Mouse (Mus musculus) heart, postnatal 36 days (tissue): Measurements from ENCODE around the gene Ccnl1. TPM values are rescaled to one million over a fixed set of nuclear protein-coding genes. Genes with fewer than 3 reads are reported as not detected.

Experiments used
- DNase-seq, 2 experiments: peaks; one replicate each; pipeline ENCODE4 v3.0.0; 2021 to 2022
- intact Hi-C: fragments of 180-260 bp; cut with DNase I; formaldehyde crosslinking; loops from one replicate; pipeline ENCODE4 v1.15.1; 2025
- total RNA-seq, 2 experiments: library from RNA; stranded (reverse); gene quantifications; 2 replicates each; pipeline ENCODE4 v1.2.3; 2021

The Ccnl1 gene
- total RNA-seq, 2 experiments from 2014 or later, result 19.2 to 21.6 TPM

GRCm38 (mm10) chr3:65929821-65930633, 28.0 kb downstream of the Ccnl1 start:
- intact Hi-C loops, result loop anchor here (1.0 to 5.0 kb wide), 9 partner anchors 25 to 943 kb away; partner anchors contain the start of genes Lekr1 and Tiparp
- peak; percentile 69 to 78 for DNase-seq

- intact Hi-C loops, result loop anchor here (1.0 to 5.0 kb wide), 5 partner anchors 25 to 401 kb away; partner anchors contain the start of genes Lekr1 and Tiparp
- DNase-seq, result peak; percentile 81 to 87
These were observed 28.7 kb downstream of the Ccnl1 start for GRCm38 (mm10) chr3:65929304-65929783.

- no peak for DNase-seq
- intact Hi-C loops, result loop anchor here (1.0 to 5.0 kb wide), 5 partner anchors 24 to 400 kb away; partner anchors contain the start of genes Lekr1 and Tiparp
These were observed 29.3 kb downstream of the Ccnl1 start for GRCm38 (mm10) chr3:65928614-65929272.

GRCm38 (mm10) chr3:65927685-65928084, 30.4 kb downstream of the Ccnl1 start:
- intact Hi-C loops, result loop anchor here (2.0 to 5.0 kb wide), 4 partner anchors 23 to 399 kb away; partner anchors contain the start of genes Lekr1 and Tiparp
- DNase-seq, result peak; percentile 63 to 66

GRCm38 (mm10) chr3:65927101-65927501, 30.9 kb downstream of the Ccnl1 start:
- intact Hi-C loops, result loop anchor here (5.0 kb wide), 1 partner anchor 260 kb away; the partner anchor contains the start of gene Lekr1
- no peak for DNase-seq

- intact Hi-C loops, result loop anchor here (5.0 kb wide), 1 partner anchor 259 kb away; the partner anchor contains the start of gene Lekr1
These were observed 31.6 kb downstream of the Ccnl1 start for GRCm38 (mm10) chr3:65926426-65926825.

GRCm38 (mm10) chr3:65925058-65925740, 32.9 kb downstream of the Ccnl1 start:
- no peak for DNase-seq
- intact Hi-C loops, result loop anchor here (5.0 kb wide), 1 partner anchor 258 kb away; the partner anchor contains the start of gene Lekr1

More at GRCm38 (mm10) chr3:65926426-65926825, 31.6 kb downstream of the Ccnl1 start:
- no peak for DNase-seq

- peak in 1 of 2 experiments; percentile 26 for DNase-seq
- intact Hi-C loops, result no loop called here
These were observed 35.6 kb downstream of the Ccnl1 start for GRCm38 (mm10) chr3:65922420-65922819.

GRCm38 (mm10) chr3:65921671-65922070, 36.4 kb downstream of the Ccnl1 start:
- no peak for DNase-seq
- intact Hi-C loops, result no loop called here

- no peak for DNase-seq
- intact Hi-C loops, result no loop called here
These were observed 39.0 kb downstream of the Ccnl1 start for GRCm38 (mm10) chr3:65919016-65919415.

- intact Hi-C loops, result no loop called here
- DNase-seq, result no peak
These were observed 45.1 kb downstream of the Ccnl1 start for GRCm38 (mm10) chr3:65912928-65913327.

- DNase-seq, result no peak
- intact Hi-C loops, result no loop called here
These were observed 45.8 kb downstream of the Ccnl1 start for GRCm38 (mm10) chr3:65912217-65912616.

GRCm38 (mm10) chr3:65911265-65911664, 46.8 kb downstream of the Ccnl1 start:
- intact Hi-C loops, result no loop called here
- no peak for DNase-seq

GRCm38 (mm10) chr3:65909454-65909853, 48.6 kb downstream of the Ccnl1 start:
- intact Hi-C loops, result no loop called here
- no peak for DNase-seq

GRCm38 (mm10) chr3:65907536-65907935, 50.5 kb downstream of the Ccnl1 start:
- intact Hi-C loops, result no loop called here
- no peak for DNase-seq

- peak; percentile 41 to 58 for DNase-seq
- intact Hi-C loops, result loop anchor here (2.0 kb wide), 2 partner anchors 23 to 31 kb away; no protein-coding TSS in a partner anchor
These were observed 52.5 kb downstream of the Ccnl1 start for GRCm38 (mm10) chr3:65905281-65906169.

- intact Hi-C loops, result loop anchor here (2.0 kb wide), 2 partner anchors 24 to 30 kb away; no protein-coding TSS in a partner anchor
- peak in 1 of 2 experiments; percentile 38 for DNase-seq
These were observed 53.3 kb downstream of the Ccnl1 start for GRCm38 (mm10) chr3:65904711-65905110.

- intact Hi-C loops, result loop anchor here (2.0 kb wide), 2 partner anchors 25 to 29 kb away; no protein-coding TSS in a partner anchor
These were observed 53.9 kb downstream of the Ccnl1 start for GRCm38 (mm10) chr3:65904106-65904505.

More at GRCm38 (mm10) chr3:65904106-65904505, 53.9 kb downstream of the Ccnl1 start:
- DNase-seq, result no peak
